Mouse (Mus musculus) midbrain, embryonic 10.5 days (tissue): ENCODE data around the gene Asb18. TPM values are rescaled to one million over a fixed set of nuclear protein-coding genes. Genes with fewer than 3 reads are reported as not detected.

ENCODE experiments used
- DNase-seq: peaks from one replicate; pipeline ENCODE4 v3.0.0-alpha.2; 2017; ENCODE audit warnings: low spot score
- H3K27ac ChIP-seq: fragments of 300-500 bp; sonication (generic); replicated peaks from 2 replicates; pipeline ENCODE4 v1.5.1; 2016; ENCODE audit warnings: mild to moderate bottlenecking
- H3K27me3 ChIP-seq: fragments of 300-500 bp; sonication (generic); 2 replicates; pipeline ENCODE4 v1.6.1; 2016; ENCODE audit warnings: low read depth, mild to moderate bottlenecking; ENCODE audit not compliant: poor library complexity, severe bottlenecking
- H3K36me3 ChIP-seq: fragments of 300-500 bp; sonication (generic); 2 replicates; pipeline ENCODE4 v1.6.1; 2016; ENCODE audit warnings: mild to moderate bottlenecking, moderate library complexity
- H3K4me1 ChIP-seq: fragments of 300-500 bp; sonication (generic); 2 replicates; pipeline ENCODE4 v1.6.1; 2016
- H3K4me3 ChIP-seq: fragments of 300-500 bp; sonication (generic); 2 replicates; pipeline ENCODE4 v1.5.1; 2016; ENCODE audit warnings: mild to moderate bottlenecking, moderate library complexity
- H3K9me3 ChIP-seq: fragments of 300-500 bp; sonication (generic); replicated peaks from 2 replicates; pipeline ENCODE4 v1.6.1; 2016; ENCODE audit warnings: mild to moderate bottlenecking
- WGBS: fragments of 180-500 bp; shearing (Covaris S2); methylation state at CpG from one replicate; pipeline ENCODE4 v1.1.7; 2016; 5-methylcytosine and 5-hydroxymethylcytosine counted together
- polyA plus RNA-seq: library from polyadenylated mRNA; unstranded; fragments of >200 nt; fragmentation: Nextera tagmentation; extraction: Ambion mirVana; gene quantifications from 2 replicates; pipeline ENCODE4 v1.2.1, GENCODE M21; 2016

Gene Asb18
- polyA plus RNA-seq, 1 experiment from 2014 or later: 0.09 TPM

DNA sequence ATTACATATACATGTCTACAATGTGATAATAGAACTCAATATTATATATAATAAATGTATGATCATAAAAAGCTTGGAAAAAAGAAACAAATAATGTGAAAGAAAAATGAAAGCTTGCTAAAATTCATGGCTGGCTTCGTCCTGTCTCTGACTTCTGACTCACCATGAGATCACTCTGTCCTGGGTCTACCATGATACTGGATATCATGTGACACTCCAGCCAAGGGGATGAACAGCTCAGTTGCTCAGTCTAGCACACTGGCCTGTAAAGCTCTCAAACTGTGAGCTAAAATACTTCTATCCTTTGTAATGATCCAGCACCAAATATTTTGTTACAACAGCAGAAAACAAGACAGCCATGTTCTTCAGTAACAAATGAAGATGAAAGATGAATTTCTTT is 4.4 kb downstream of the Asb18 start:
- H3K9me3 ChIP-seq: no peaks in the 10 kb centered on the region
- H3K4me3 ChIP-seq: no peak overlapping the region
- H3K4me1 ChIP-seq: no peaks in the 10 kb centered on the region
- H3K27me3 ChIP-seq: peaks cover 6% of the 10 kb centered on the region; the same call in 1 of the 2 replicates
- 90% methylated on average over 1 of the region's 1 CpGs for WGBS
- no peak overlapping the region for H3K27ac ChIP-seq
- H3K36me3 ChIP-seq: no peaks in the 10 kb centered on the region
- DNase-seq: no peak

GRCm38 (mm10) chr1:90009188-90009587 is 5.3 kb downstream of the Asb18 start:
- Histone ChIP-seq H3K9me3 (no peaks in the 10 kb centered on the region), H3K4me3 (no peak overlapping the region), H3K36me3 (no peaks in the 10 kb centered on the region), H3K27me3 (peaks cover 9% of the 10 kb centered on the region; the same call in 1 of the 2 replicates), H3K27ac (no peak overlapping the region), H3K4me1 (no peaks in the 10 kb centered on the region)
- no peak for DNase-seq
- 83% methylated on average over 3 of the region's 3 CpGs for WGBS

- no peak for DNase-seq
- Histone ChIP-seq H3K27me3 (peaks cover 9% of the 10 kb centered on the region), H3K27ac (no peak overlapping the region), H3K9me3 (no peaks in the 10 kb centered on the region), H3K36me3 (no peaks in the 10 kb centered on the region), H3K4me3 (no peak overlapping the region), H3K4me1 (no peaks in the 10 kb centered on the region)
- 81% methylated on average over 14 of the region's 14 CpGs for WGBS
Measured at GRCm38 (mm10) chr1:90006666-90007065, 7.8 kb downstream of the Asb18 start.

DNA sequence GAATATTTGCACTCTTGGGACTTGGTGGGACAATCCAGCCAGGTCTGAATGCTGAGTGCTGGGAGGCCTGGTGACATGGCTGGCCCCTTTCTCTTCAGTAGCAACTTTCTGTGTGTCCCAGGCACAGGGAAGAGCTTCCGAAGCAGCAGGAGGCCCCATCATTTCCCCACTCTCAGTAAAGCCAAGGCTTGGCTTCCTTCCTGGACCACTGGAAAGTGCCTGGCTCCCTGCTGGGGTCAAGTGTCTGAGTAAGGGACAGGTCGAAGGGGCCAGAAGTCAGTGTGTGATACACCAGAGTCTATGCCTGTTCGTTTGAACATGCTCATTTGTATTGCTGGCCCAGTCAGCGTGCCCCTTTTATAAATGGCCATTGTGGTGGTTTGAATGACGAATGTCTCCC is 13.5 kb downstream of the Asb18 start:
- Histone ChIP-seq H3K4me3 (no peak overlapping the region), H3K36me3 (no peaks in the 10 kb centered on the region), H3K27ac (no peak overlapping the region), H3K27me3 (peaks cover 26% of the 10 kb centered on the region), H3K9me3 (no peaks in the 10 kb centered on the region), H3K4me1 (peaks cover 10% of the 10 kb centered on the region; the same call in 1 of the 2 replicates)
- DNase-seq: no peak
- 53% methylated on average over 5 of the region's 5 CpGs for WGBS

DNA sequence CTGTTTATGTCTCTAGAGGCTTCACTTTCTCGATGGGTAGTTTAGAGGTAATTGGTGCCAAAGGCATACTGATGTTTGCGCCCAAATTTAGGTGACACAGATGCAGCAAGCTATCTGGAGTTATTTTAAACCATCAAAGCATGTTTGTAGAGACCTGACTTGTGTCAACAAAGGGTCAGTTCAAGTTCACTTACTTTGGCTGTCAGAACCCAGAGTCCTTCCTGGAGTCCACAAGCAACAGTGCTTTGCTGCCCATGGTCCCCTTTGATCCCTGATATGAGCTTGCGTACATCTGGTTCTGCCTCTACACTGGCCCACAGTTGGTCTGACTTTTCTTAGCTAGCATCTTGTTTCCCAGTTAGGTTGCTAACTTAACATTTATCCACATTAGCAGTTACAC is 14.6 kb downstream of the Asb18 start:
- no peak overlapping the region for H3K27ac ChIP-seq
- no peak overlapping the region for H3K4me3 ChIP-seq
- no peak for DNase-seq
- H3K4me1 ChIP-seq: peaks cover 10% of the 10 kb centered on the region; the same call in 1 of the 2 replicates
- H3K9me3 ChIP-seq: no peaks in the 10 kb centered on the region
- H3K27me3 ChIP-seq: peaks cover 37% of the 10 kb centered on the region
- 88% methylated on average over 3 of the region's 3 CpGs for WGBS
- no peaks in the 10 kb centered on the region for H3K36me3 ChIP-seq

DNA sequence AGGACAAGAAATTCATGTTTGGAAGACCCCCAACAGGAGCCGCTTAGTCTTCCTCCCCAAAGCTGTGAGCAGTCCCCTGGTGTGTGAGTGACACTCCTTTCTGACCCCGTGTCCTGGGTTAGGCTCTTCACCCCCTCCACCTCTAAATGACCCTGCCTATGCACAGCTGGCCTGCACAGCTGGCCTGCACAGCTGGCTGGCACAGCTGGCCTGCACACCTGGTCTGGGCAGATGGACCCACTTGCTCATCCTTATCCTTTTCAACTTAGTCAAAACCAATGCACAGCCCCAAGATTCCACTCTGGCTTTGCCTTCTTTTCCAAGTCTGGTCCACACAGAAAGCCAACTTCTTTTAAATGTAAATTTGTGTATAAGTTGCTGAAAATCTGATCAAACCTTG is 15.8 kb downstream of the Asb18 start:
- no peak for DNase-seq
- peaks cover 46% of the 10 kb centered on the region for H3K27me3 ChIP-seq
- WGBS: 62% methylated on average over 2 of the region's 2 CpGs
- no peaks in the 10 kb centered on the region for H3K36me3 ChIP-seq
- no peak overlapping the region for H3K4me3 ChIP-seq
- peaks cover 10% of the 10 kb centered on the region; the same call in 1 of the 2 replicates for H3K4me1 ChIP-seq
- no peak overlapping the region for H3K27ac ChIP-seq
- H3K9me3 ChIP-seq: no peaks in the 10 kb centered on the region

- Histone ChIP-seq H3K27ac (no peak overlapping the region), H3K4me1 (peaks cover 10% of the 10 kb centered on the region; the same call in 1 of the 2 replicates), H3K27me3 (peaks cover 52% of the 10 kb centered on the region), H3K36me3 (no peaks in the 10 kb centered on the region), H3K4me3 (no peak overlapping the region), H3K9me3 (no peaks in the 10 kb centered on the region)
- no peak for DNase-seq
- WGBS: 76% methylated on average over 7 of the region's 7 CpGs
Measured at GRCm38 (mm10) chr1:89998076-89998475, 16.4 kb downstream of the Asb18 start.

GRCm38 (mm10) chr1:89992256-89992655 is 22.2 kb downstream of the Asb18 start:
- peaks cover 21% of the 10 kb centered on the region for H3K4me1 ChIP-seq
- peak overlapping the region; percentile 56 for H3K4me3 ChIP-seq
- peak; percentile 32 for DNase-seq
- H3K36me3 ChIP-seq: no peaks in the 10 kb centered on the region
- H3K27ac ChIP-seq: no peak overlapping the region; the same call in 1 of the 2 replicates
- no peaks in the 10 kb centered on the region for H3K9me3 ChIP-seq
- WGBS: under 1% methylated on average over 25 of the region's 25 CpGs
- H3K27me3 ChIP-seq: peaks cover 76% of the 10 kb centered on the region

- 90% methylated on average over 8 of the region's 8 CpGs for WGBS
- no peak for DNase-seq
- H3K27me3 ChIP-seq: peaks cover 18% of the 10 kb centered on the region
- no peak overlapping the region for H3K27ac ChIP-seq
- no peaks in the 10 kb centered on the region for H3K9me3 ChIP-seq
- H3K4me1 ChIP-seq: peaks cover 12% of the 10 kb centered on the region
- H3K4me3 ChIP-seq: no peak overlapping the region
- H3K36me3 ChIP-seq: no peaks in the 10 kb centered on the region
Measured at GRCm38 (mm10) chr1:89977261-89977660, 37.2 kb downstream of the Asb18 start.

DNA sequence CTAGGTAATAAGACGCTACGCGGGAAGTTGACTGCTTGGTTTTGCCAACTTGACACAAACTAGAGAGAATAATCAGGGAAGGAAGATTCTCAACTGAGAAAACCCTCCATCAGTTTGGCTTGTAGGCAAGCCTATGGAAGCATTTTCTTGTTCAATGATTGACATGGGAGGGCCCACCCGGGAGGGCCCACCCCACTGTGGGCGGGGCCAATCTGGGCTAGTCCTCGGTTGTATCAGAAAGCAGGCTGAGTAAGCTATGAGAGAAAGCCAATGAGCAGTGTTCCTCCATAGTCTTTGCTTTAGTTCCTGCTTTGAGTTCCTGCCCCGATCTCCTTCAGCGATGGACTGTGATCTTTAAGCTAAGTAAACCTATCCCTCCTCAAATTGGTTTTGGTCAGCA is 38.1 kb downstream of the Asb18 start:
- Histone ChIP-seq H3K9me3 (no peaks in the 10 kb centered on the region), H3K36me3 (no peaks in the 10 kb centered on the region), H3K27ac (no peak overlapping the region), H3K27me3 (peaks cover 26% of the 10 kb centered on the region), H3K4me3 (no peak overlapping the region), H3K4me1 (peaks cover 12% of the 10 kb centered on the region)
- DNase-seq: no peak
- 84% methylated on average over 8 of the region's 8 CpGs for WGBS

DNA sequence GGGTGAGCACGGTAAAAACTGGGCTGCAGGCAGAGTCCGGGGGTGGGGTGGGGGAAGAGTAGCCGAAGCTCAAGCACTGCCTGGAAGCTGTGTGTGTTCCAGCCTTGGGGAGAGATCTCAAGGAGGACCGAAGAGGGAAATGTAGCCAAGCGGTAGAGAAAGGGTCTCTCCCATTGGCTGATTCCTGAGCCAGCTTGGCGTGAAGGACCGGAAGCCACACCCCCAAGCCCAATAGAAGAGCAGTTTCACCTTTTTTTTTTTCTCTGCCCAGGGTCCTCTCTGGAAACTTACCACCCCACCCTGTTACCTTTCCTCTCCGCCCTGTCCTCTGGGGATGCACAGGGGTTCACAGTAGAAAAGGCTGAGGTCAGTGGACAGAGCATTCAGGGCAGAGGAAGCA is 39.9 kb downstream of the Asb18 start:
- no peaks in the 10 kb centered on the region for H3K36me3 ChIP-seq
- H3K9me3 ChIP-seq: no peaks in the 10 kb centered on the region
- H3K4me1 ChIP-seq: peaks cover 12% of the 10 kb centered on the region
- H3K27me3 ChIP-seq: peaks cover 45% of the 10 kb centered on the region
- 84% methylated on average over 8 of the region's 8 CpGs for WGBS
- no peak overlapping the region for H3K27ac ChIP-seq
- H3K4me3 ChIP-seq: no peak overlapping the region
- no peak for DNase-seq

GRCm38 (mm10) chr1:89971848-89972247 is 42.6 kb downstream of the Asb18 start:
- no peak for DNase-seq
- Histone ChIP-seq H3K36me3 (no peaks in the 10 kb centered on the region), H3K27ac (no peak overlapping the region), H3K27me3 (peaks cover 72% of the 10 kb centered on the region), H3K9me3 (no peaks in the 10 kb centered on the region), H3K4me3 (no peak overlapping the region), H3K4me1 (peaks cover 28% of the 10 kb centered on the region)
- WGBS: 69% methylated on average over 8 of the region's 8 CpGs

DNA sequence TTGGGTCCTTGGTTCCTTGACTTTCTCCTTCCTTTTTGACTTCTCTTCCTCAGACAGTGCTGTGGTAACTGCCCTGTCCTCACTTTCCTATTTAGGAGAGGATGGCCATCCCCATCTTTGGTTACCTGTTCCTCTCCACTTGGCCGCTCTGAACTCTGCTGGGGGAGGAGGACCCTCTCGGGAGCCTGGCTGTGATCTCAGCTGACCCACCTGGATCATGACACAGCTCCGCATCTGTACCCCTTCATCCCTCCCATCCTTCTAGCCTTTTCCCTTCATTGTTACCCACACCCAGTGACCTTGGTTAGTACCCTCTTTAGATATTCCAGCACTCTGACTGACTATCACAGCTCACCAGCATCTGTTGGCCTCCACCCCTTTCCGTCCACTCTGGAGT is 44.8 kb downstream of the Asb18 start:
- 90% methylated on average over 4 of the region's 4 CpGs for WGBS
- DNase-seq: no peak
- Histone ChIP-seq H3K27ac (no peak overlapping the region), H3K4me1 (peaks cover 31% of the 10 kb centered on the region), H3K27me3 (peaks cover 89% of the 10 kb centered on the region), H3K4me3 (no peak overlapping the region), H3K36me3 (no peaks in the 10 kb centered on the region), H3K9me3 (no peaks in the 10 kb centered on the region)
